Mouse (Mus musculus) olfactory bulb, adult 2 months (tissue): ENCODE measurements around the gene Rptor.

ENCODE experiments used
- CTCF ChIP-seq: fragments of 200-500 bp; IDR thresholded peaks from 2 replicates; pipeline ENCODE4 v1.5.1; 2012; ENCODE audit warnings: low read depth, mild to moderate bottlenecking, low read length, moderate library complexity; ENCODE audit not compliant: insufficient read depth
- POLR2A ChIP-seq: fragments of 200-500 bp; IDR thresholded peaks from 2 replicates; pipeline ENCODE4 v1.6.1; 2012; ENCODE audit warnings: mild to moderate bottlenecking, low read depth, low read length, moderate library complexity; ENCODE audit not compliant: insufficient read depth

DNA sequence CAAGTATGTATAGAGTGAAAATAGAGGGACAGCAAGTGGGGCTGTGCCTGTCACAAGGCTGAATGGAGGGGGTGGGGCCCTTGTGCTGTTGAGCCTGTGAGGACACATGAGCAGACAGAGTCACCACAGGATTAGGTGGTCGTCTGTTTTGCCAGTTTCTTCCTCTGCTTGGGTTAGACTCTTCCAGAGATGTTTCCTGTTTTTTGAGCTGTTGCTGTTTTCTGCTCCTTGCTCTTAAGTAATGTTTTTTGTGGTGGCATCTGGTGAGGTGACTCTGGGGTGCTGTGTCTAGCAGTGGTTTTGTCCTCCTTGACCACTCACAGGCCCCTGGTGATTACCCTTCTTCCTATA lies 90.2 kb downstream of the Rptor start:
- TF ChIP-seq POLR2A (no peak), CTCF (no peak)
